Mouse (Mus musculus) spleen, adult 2 months (tissue): ENCODE data around the gene Nup54. TPM values are rescaled to one million over a fixed set of nuclear protein-coding genes. Genes with fewer than 3 reads are reported as not detected.

ENCODE experiments used
- DNase-seq, 2 experiments: peaks; one replicate each; pipeline versions ENCODE4 v3.0.0 to v3.0.0-alpha.2; 2012 to 2021; ENCODE audit warnings: low spot score in 2 of 2, low read depth in 1 of 2
- H3K27ac ChIP-seq: fragments of 200-500 bp; 2 replicates; pipeline ENCODE4 v1.5.1; 2012; ENCODE audit warnings: low read length, inconsistent platforms; ENCODE audit not compliant: insufficient read depth
- H3K27me3 ChIP-seq: fragments of 200-500 bp; 2 replicates; pipeline ENCODE4 v1.6.1; 2012; ENCODE audit warnings: mild to moderate bottlenecking, moderate library complexity, low read length, inconsistent platforms; ENCODE audit not compliant: control insufficient read depth, insufficient read depth
- H3K36me3 ChIP-seq: fragments of 200-500 bp; 2 replicates; pipeline ENCODE4 v1.6.1; 2012; ENCODE audit warnings: mild to moderate bottlenecking, low read length, inconsistent platforms; ENCODE audit not compliant: control insufficient read depth, insufficient read depth
- H3K4me1 ChIP-seq: fragments of 200-500 bp; 2 replicates; pipeline ENCODE4 v1.6.1; 2011; ENCODE audit warnings: inconsistent platforms; ENCODE audit not compliant: control insufficient read depth, insufficient read depth, insufficient read length
- H3K4me3 ChIP-seq: fragments of 200-500 bp; 2 replicates; pipeline ENCODE4 v1.5.1; 2011; ENCODE audit warnings: mild to moderate bottlenecking, inconsistent platforms; ENCODE audit not compliant: insufficient read depth, insufficient read length; ENCODE audit errors: extremely low read depth
- CTCF ChIP-seq: fragments of 200-500 bp; IDR thresholded peaks from 2 replicates; pipeline ENCODE4 v1.5.1; 2011; ENCODE audit warnings: mild to moderate bottlenecking, inconsistent platforms; ENCODE audit not compliant: insufficient read depth, insufficient read length, insufficient replicate concordance; ENCODE audit errors: extremely low read depth
- POLR2A ChIP-seq: fragments of 200-500 bp; IDR thresholded peaks from 2 replicates; pipeline ENCODE4 v1.6.1; 2011; ENCODE audit warnings: low read depth, low read length, inconsistent platforms
- WGBS: fragments of 180-500 bp; shearing (Covaris S2); methylation state at CpG from one replicate; pipeline ENCODE4 v1.1.7; 2018; 5-methylcytosine and 5-hydroxymethylcytosine counted together
- polyA plus RNA-seq: library from polyadenylated mRNA; depleted of rRNA; stranded (reverse); fragments of >200 nt; gene quantifications from 2 replicates; pipeline ENCODE4 v1.2.3, GENCODE M21; 2012

Gene Nup54
- polyA plus RNA-seq, 1 experiment = 12.4 TPM

DNA sequence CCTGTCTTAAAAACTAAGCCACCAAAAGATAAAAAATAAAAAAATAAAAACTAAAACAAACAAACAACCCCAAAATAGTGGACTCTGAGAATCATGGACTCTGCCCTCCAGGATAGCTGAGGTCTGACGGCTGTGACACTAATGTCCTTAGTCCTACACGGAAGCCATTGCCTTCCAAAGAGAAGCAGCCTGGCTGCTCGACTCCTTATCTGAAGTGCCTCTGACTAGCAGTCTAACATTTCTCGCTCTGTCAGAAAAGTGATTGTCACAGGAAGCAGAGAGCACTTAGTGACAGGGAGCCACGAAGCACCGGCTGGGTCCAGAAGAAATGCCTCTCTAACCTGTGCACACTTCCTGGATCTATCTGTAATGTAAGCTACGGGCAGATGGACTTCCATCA is 7.9 kb upstream of the Nup54 start:
- no peak for DNase-seq
- no peak overlapping the region for H3K27ac ChIP-seq
- 87% methylated on average over 7 of the region's 7 CpGs for WGBS
- peaks cover 14% of the 10 kb centered on the region for H3K36me3 ChIP-seq
- no peaks in the 10 kb centered on the region for H3K27me3 ChIP-seq
- H3K4me1 ChIP-seq = no peaks in the 10 kb centered on the region
- H3K4me3 ChIP-seq = no peak overlapping the region
- no peak for TF ChIP-seq POLR2A
- TF ChIP-seq CTCF = no peak

GRCm38 (mm10) chr5:92441494-92441893 is 6.5 kb upstream of the Nup54 start:
- WGBS = 84% methylated on average over 5 of the region's 5 CpGs
- Histone ChIP-seq H3K4me3 (no peak overlapping the region), H3K36me3 (peaks cover 5% of the 10 kb centered on the region; the same call in 1 of the 2 replicates), H3K27me3 (no peaks in the 10 kb centered on the region), H3K4me1 (no peaks in the 10 kb centered on the region), H3K27ac (no peak overlapping the region)
- TF ChIP-seq POLR2A (no peak), CTCF (no peak)
- DNase-seq = no peak

DNA sequence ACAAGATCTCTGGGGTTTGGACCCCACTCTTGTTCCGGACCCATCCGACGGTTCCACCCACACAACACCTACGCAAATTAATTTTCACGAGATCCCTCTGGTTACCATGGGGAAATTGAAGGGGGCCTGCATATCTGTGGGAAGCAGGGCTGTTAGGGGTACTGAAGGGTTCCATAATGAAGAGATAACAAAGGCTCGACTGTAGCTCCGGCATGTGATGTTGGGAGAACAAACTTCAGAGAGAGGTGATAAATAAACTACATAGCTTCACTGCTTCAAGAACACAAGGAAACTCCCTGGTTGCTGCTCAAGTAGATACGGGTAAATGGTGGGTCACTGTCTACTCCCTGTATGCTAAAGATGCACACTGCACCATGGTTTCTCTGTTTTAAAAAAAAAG is 3.5 kb upstream of the Nup54 start:
- 86% methylated on average over 8 of the region's 8 CpGs for WGBS
- H3K36me3 ChIP-seq = peaks cover 1% of the 10 kb centered on the region; the same call in 1 of the 2 replicates
- DNase-seq = no peak
- no peaks in the 10 kb centered on the region for H3K27me3 ChIP-seq
- H3K4me1 ChIP-seq = no peaks in the 10 kb centered on the region; the same call in 1 of the 2 replicates
- no peak overlapping the region for H3K4me3 ChIP-seq
- H3K27ac ChIP-seq = no peak overlapping the region
- TF ChIP-seq POLR2A (no peak), CTCF (no peak)

DNA sequence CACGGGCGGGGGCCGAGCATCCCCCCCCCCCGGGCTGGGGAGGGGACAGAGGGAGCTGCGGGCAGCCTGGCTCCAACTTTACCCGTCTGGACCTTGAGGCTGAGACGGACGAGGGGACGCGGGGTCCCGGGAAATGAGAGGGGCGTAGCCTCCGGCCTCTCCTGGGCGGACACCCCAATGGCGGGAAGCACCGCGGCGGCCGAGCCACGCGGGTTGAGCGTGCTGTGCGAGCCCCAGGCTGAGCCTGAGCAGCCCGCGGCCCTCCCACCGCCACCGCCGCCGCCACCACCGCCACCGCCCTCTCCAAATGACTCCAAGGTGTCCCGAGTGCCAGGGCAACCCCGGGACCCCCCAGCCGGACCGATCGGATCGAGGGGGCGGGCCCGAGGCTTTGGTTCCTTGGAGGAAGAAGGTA is 441 bp downstream of the Nup54 start:
- Histone ChIP-seq H3K4me1 (no peaks in the 10 kb centered on the region; the same call in 1 of the 2 replicates), H3K27ac (peak overlapping the region; percentile 77), H3K36me3 (no peaks in the 10 kb centered on the region), H3K27me3 (no peaks in the 10 kb centered on the region), H3K4me3 (peak overlapping the region; percentile 75)
- no peak for TF ChIP-seq POLR2A
- no peak for TF ChIP-seq CTCF
- WGBS = under 1% methylated on average over 38 of the region's 39 CpGs
- DNase-seq = no peak

GRCm38 (mm10) chr5:92434070-92434469 is 949 bp downstream of the Nup54 start:
- Histone ChIP-seq H3K4me1 (no peaks in the 10 kb centered on the region; the same call in 1 of the 2 replicates), H3K27me3 (no peaks in the 10 kb centered on the region), H3K36me3 (peaks cover 2% of the 10 kb centered on the region; the same call in 1 of the 2 replicates), H3K4me3 (peak overlapping the region; percentile 75; the same call in 1 of the 2 replicates), H3K27ac (no peak overlapping the region)
- TF ChIP-seq CTCF (no peak), POLR2A (no peak)
- 1% methylated on average over 12 of the region's 12 CpGs for WGBS
- DNase-seq = no peak

GRCm38 (mm10) chr5:92431611-92432010 is 3.4 kb downstream of the Nup54 start:
- H3K27me3 ChIP-seq = no peaks in the 10 kb centered on the region
- no peaks in the 10 kb centered on the region; the same call in 1 of the 2 replicates for H3K4me1 ChIP-seq
- H3K36me3 ChIP-seq = peaks cover 20% of the 10 kb centered on the region
- no peak for DNase-seq
- H3K27ac ChIP-seq = no peak overlapping the region
- H3K4me3 ChIP-seq = no peak overlapping the region
- WGBS = 94% methylated on average over 7 of the region's 7 CpGs
- TF ChIP-seq CTCF (no peak), POLR2A (no peak)

- Histone ChIP-seq H3K36me3 (peaks cover 20% of the 10 kb centered on the region), H3K4me3 (no peak overlapping the region), H3K27me3 (no peaks in the 10 kb centered on the region), H3K27ac (no peak overlapping the region), H3K4me1 (no peaks in the 10 kb centered on the region; the same call in 1 of the 2 replicates)
- no peak for DNase-seq
- TF ChIP-seq POLR2A (no peak), CTCF (no peak)
- WGBS = 94% methylated on average over 5 of the region's 5 CpGs
Observed at GRCm38 (mm10) chr5:92430723-92431122, 4.3 kb downstream of the Nup54 start.
